Mouse (Mus musculus): ENCODE measurements around the gene Klhl23. TPM values are rescaled to one million over a fixed set of nuclear protein-coding genes. Genes with fewer than 3 reads are reported as not detected.

Gene Klhl23
- polyA plus RNA-seq, 1 experiment from 2014 or later: 31.3 TPM

DNA sequence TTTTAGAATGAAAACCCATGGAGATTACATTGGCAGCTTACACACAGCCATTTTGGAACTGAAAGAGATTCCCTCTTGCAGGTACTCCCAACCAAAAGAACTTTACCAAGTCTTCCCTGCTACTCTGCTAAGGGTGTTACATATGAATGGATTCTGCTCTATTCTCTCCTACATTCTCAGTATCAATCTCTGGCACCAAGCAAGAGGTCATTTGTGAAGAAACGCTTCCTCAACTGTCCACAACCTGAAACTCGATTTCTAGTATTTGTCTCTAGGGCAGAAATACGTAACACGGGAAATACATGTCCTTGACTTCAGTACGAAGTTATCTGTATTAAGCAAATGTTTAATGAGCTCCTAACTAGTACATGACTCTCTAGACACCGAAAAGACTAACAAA, 62.8 kb downstream of the Klhl23 start:
- Histone ChIP-seq H3K27me3 (replicated peaks) (no peaks in the 10 kb centered on the region), H3K27ac (peak overlapping the region; percentile 82), H3K9ac (peak overlapping the region; percentile 86), H3K4me2 (peak overlapping the region; percentile 70), H3K4me3 (peak overlapping the region; percentile 72), H3K36me3 (peaks cover 10% of the 10 kb centered on the region), H3K9me3 (replicated peaks) (no peaks in the 10 kb centered on the region), H3K4me1 (peaks cover 18% of the 10 kb centered on the region)
- WGBS (ENCODE audit: insufficient replicate concordance): 25% methylated on average over 6 of the region's 6 CpGs
- ATAC-seq: no peak

- H3K4me3 ChIP-seq: peak overlapping the region; percentile 72
- WGBS (ENCODE audit: insufficient replicate concordance): 2% methylated on average over 12 of the region's 12 CpGs
These were observed 63.3 kb downstream of the Klhl23 start for GRCm38 (mm10) chr2:69885050-69885449.

GRCm38 (mm10) chr2:69885451-69886305, 63.9 kb downstream of the Klhl23 start, which contains the start of gene Mettl5:
Gene Mettl5, minus strand, starts transcription at chr2:69885615.
- no peaks in the 10 kb centered on the region for H3K9me3 ChIP-seq (replicated peaks)
- peak within 1 kb of the TSS; percentile 70 for H3K4me2 ChIP-seq
- H3K4me1 ChIP-seq: peaks cover 19% of the 10 kb centered on the region
- no peaks in the 10 kb centered on the region for H3K27me3 ChIP-seq (replicated peaks)
- peak within 1 kb of the TSS; percentile 82 for H3K27ac ChIP-seq
- H3K9ac ChIP-seq: peak within 1 kb of the TSS; percentile 86
- peak within 1 kb of the TSS; percentile 72 for H3K4me3 ChIP-seq
- ATAC-seq: peak; percentile 98
- 1% methylated on average over 45 of the region's 45 CpGs for WGBS (ENCODE audit: insufficient replicate concordance)
- H3K36me3 ChIP-seq: peaks cover 3% of the 10 kb centered on the region; the same call in 1 of the 2 replicates

More at GRCm38 (mm10) chr2:69885050-69885449, 63.3 kb downstream of the Klhl23 start:
- H3K4me1 ChIP-seq: peaks cover 18% of the 10 kb centered on the region
- ATAC-seq: peak; percentile 58
- peak overlapping the region; percentile 86 for H3K9ac ChIP-seq
- H3K9me3 ChIP-seq (replicated peaks): no peaks in the 10 kb centered on the region
- no peaks in the 10 kb centered on the region for H3K27me3 ChIP-seq (replicated peaks)
- peaks cover 6% of the 10 kb centered on the region for H3K36me3 ChIP-seq
- peak overlapping the region; percentile 70 for H3K4me2 ChIP-seq
- H3K27ac ChIP-seq: peak overlapping the region; percentile 82

Other genes with a start within 250 kb of the Klhl23 start
- gene Lrp2, start 235.9 kb upstream of the Klhl23 start, polyA plus RNA-seq (2016; fragmentation: Nextera tagmentation; extraction: Ambion mirVana): 0.10 and 0.29 TPM in 2 replicates
- gene Bbs5, start 174.8 kb upstream of the Klhl23 start, polyA plus RNA-seq (2016; fragmentation: Nextera tagmentation; extraction: Ambion mirVana): 4.9 and 6.8 TPM in 2 replicates
- 0.13 and 0.39 TPM in 2 replicates for gene Klhl41, start 151.8 kb upstream of the Klhl23 start, polyA plus RNA-seq (2016; fragmentation: Nextera tagmentation; extraction: Ambion mirVana)
- gene Fastkd1, start 108.4 kb upstream of the Klhl23 start, polyA plus RNA-seq (2016; fragmentation: Nextera tagmentation; extraction: Ambion mirVana): 7.9 and 8.4 TPM in 2 replicates
- 104 and 109 TPM in 2 replicates for gene Ppig, start 99.4 kb upstream of the Klhl23 start, polyA plus RNA-seq (2016; fragmentation: Nextera tagmentation; extraction: Ambion mirVana)
- 0.46 and 0.53 TPM in 2 replicates for gene Ccdc173, start 32.4 kb upstream of the Klhl23 start, polyA plus RNA-seq (2016; fragmentation: Nextera tagmentation; extraction: Ambion mirVana)
- gene Phospho2, start 32.3 kb upstream of the Klhl23 start, polyA plus RNA-seq (2016; fragmentation: Nextera tagmentation; extraction: Ambion mirVana): 16.3 and 16.7 TPM in 2 replicates
- 219 and 226 TPM in 2 replicates for gene Ssb, start 39.6 kb downstream of the Klhl23 start, polyA plus RNA-seq (2016; fragmentation: Nextera tagmentation; extraction: Ambion mirVana)
- gene Mettl5, start 63.7 kb downstream of the Klhl23 start, polyA plus RNA-seq (2016; fragmentation: Nextera tagmentation; extraction: Ambion mirVana): 46.1 and 47.5 TPM in 2 replicates
- gene Ubr3, start 75.3 kb downstream of the Klhl23 start, polyA plus RNA-seq (2016; fragmentation: Nextera tagmentation; extraction: Ambion mirVana): 7.7 and 9.2 TPM in 2 replicates
- not detected in 2 replicates for gene Myo3b, start 217.2 kb downstream of the Klhl23 start, polyA plus RNA-seq (2016; fragmentation: Nextera tagmentation; extraction: Ambion mirVana)